Mouse (Mus musculus): ENCODE measurements around the gene Kdm4a. TPM values are rescaled to one million over a fixed set of nuclear protein-coding genes. Genes with fewer than 3 reads are reported as not detected.

Kdm4a gene
- 11.3 and 18.7 TPM in 2 replicates for polyA plus RNA-seq (2012; ENCODE audit: insufficient read depth, low replicate concordance)

- H3K36me3 ChIP-seq (replicated peaks; ENCODE audit: low read length): peaks cover 28% of the 10 kb centered on the region
- peak within 1 kb of the TSS; percentile 97 for H3K4me3 ChIP-seq (replicated peaks)
- no peaks in the 10 kb centered on the region for H3K9me3 ChIP-seq
- TF ChIP-seq GATA1 (IDR thresholded peaks at IDR 0.05; ENCODE audit: borderline replicate concordance, low read length): no peak
- no peak for TF ChIP-seq FLI1 (IDR thresholded peaks at IDR 0.05; ENCODE audit: low read length)
- H3K4me1 ChIP-seq: peaks cover 17% of the 10 kb centered on the region
- no peaks in the 10 kb centered on the region for H3K27me3 ChIP-seq (replicated peaks)
Observed at GRCm38 (mm10) chr4:118179467-118180300, at the start of gene Kdm4a. Gene Kdm4a (minus strand): TSS chr4:118180043.

GRCm38 (mm10) chr4:118229035-118229770 lies 49.4 kb upstream of the Kdm4a start:
- H3K36me3 ChIP-seq (replicated peaks; ENCODE audit: low read length): no peaks in the 10 kb centered on the region
- TF ChIP-seq GATA1 (IDR thresholded peaks at IDR 0.05; ENCODE audit: borderline replicate concordance, low read length) (no peak), FLI1 (IDR thresholded peaks at IDR 0.05; ENCODE audit: low read length) (no peak)
- H3K4me3 ChIP-seq (replicated peaks): no peak overlapping the region
- H3K4me1 ChIP-seq: no peaks in the 10 kb centered on the region; the same call in 1 of the 2 replicates
- H3K9me3 ChIP-seq: no peaks in the 10 kb centered on the region
- H3K27me3 ChIP-seq (replicated peaks): peaks cover 77% of the 10 kb centered on the region

GRCm38 (mm10) chr4:118227398-118227797 lies 47.6 kb upstream of the Kdm4a start:
- TF ChIP-seq GATA1 (IDR thresholded peaks at IDR 0.05; ENCODE audit: borderline replicate concordance, low read length) (no peak), FLI1 (IDR thresholded peaks at IDR 0.05; ENCODE audit: low read length) (no peak)
- Histone ChIP-seq H3K9me3 (no peaks in the 10 kb centered on the region), H3K4me1 (no peaks in the 10 kb centered on the region; the same call in 1 of the 2 replicates), H3K27me3 (replicated peaks) (peaks cover 70% of the 10 kb centered on the region), H3K36me3 (replicated peaks; ENCODE audit: low read length) (no peaks in the 10 kb centered on the region), H3K4me3 (replicated peaks) (no peak overlapping the region)

GRCm38 (mm10) chr4:118221261-118221660 lies 41.4 kb upstream of the Kdm4a start:
- no peaks in the 10 kb centered on the region for H3K9me3 ChIP-seq
- H3K27me3 ChIP-seq (replicated peaks): peaks cover 67% of the 10 kb centered on the region
- H3K4me1 ChIP-seq: peaks cover 12% of the 10 kb centered on the region; the same call in 1 of the 2 replicates
- no peak overlapping the region for H3K4me3 ChIP-seq (replicated peaks)
- no peaks in the 10 kb centered on the region for H3K36me3 ChIP-seq (replicated peaks; ENCODE audit: low read length)
- no peak for TF ChIP-seq GATA1 (IDR thresholded peaks at IDR 0.05; ENCODE audit: borderline replicate concordance, low read length)

- TF ChIP-seq FLI1 (IDR thresholded peaks at IDR 0.05; ENCODE audit: low read length): no peak
- TF ChIP-seq GATA1 (IDR thresholded peaks at IDR 0.05; ENCODE audit: borderline replicate concordance, low read length): no peak
- Histone ChIP-seq H3K4me1 (peaks cover 12% of the 10 kb centered on the region; the same call in 1 of the 2 replicates), H3K27me3 (replicated peaks) (peaks cover 68% of the 10 kb centered on the region), H3K36me3 (replicated peaks; ENCODE audit: low read length) (no peaks in the 10 kb centered on the region), H3K9me3 (no peaks in the 10 kb centered on the region), H3K4me3 (replicated peaks) (peak overlapping the region; percentile 12)
Observed at GRCm38 (mm10) chr4:118220756-118221155, 40.9 kb upstream of the Kdm4a start.

GRCm38 (mm10) chr4:118219487-118219886 lies 39.6 kb upstream of the Kdm4a start:
- Histone ChIP-seq H3K4me1 (peaks cover 12% of the 10 kb centered on the region; the same call in 1 of the 2 replicates), H3K36me3 (replicated peaks; ENCODE audit: low read length) (no peaks in the 10 kb centered on the region), H3K9me3 (no peaks in the 10 kb centered on the region), H3K27me3 (replicated peaks) (peaks cover 67% of the 10 kb centered on the region), H3K4me3 (replicated peaks) (no peak overlapping the region)
- no peak for TF ChIP-seq GATA1 (IDR thresholded peaks at IDR 0.05; ENCODE audit: borderline replicate concordance, low read length)
- TF ChIP-seq FLI1 (IDR thresholded peaks at IDR 0.05; ENCODE audit: low read length): no peak

- TF ChIP-seq GATA1 (IDR thresholded peaks at IDR 0.05; ENCODE audit: borderline replicate concordance, low read length) (no peak), FLI1 (IDR thresholded peaks at IDR 0.05; ENCODE audit: low read length) (no peak)
Observed at GRCm38 (mm10) chr4:118218521-118218920, 38.7 kb upstream of the Kdm4a start.

GRCm38 (mm10) chr4:118216726-118217595 lies 37.1 kb upstream of the Kdm4a start:
- H3K36me3 ChIP-seq (replicated peaks; ENCODE audit: low read length): no peaks in the 10 kb centered on the region
- H3K4me1 ChIP-seq: peaks cover 12% of the 10 kb centered on the region; the same call in 1 of the 2 replicates
- no peak for TF ChIP-seq FLI1 (IDR thresholded peaks at IDR 0.05; ENCODE audit: low read length)
- TF ChIP-seq GATA1 (IDR thresholded peaks at IDR 0.05; ENCODE audit: borderline replicate concordance, low read length): no peak
- peak overlapping the region; percentile 31 for H3K4me3 ChIP-seq (replicated peaks)
- peaks cover 77% of the 10 kb centered on the region for H3K27me3 ChIP-seq (replicated peaks)
- H3K9me3 ChIP-seq: no peaks in the 10 kb centered on the region

More at GRCm38 (mm10) chr4:118218521-118218920, 38.7 kb upstream of the Kdm4a start:
- no peaks in the 10 kb centered on the region for H3K9me3 ChIP-seq
- H3K27me3 ChIP-seq (replicated peaks): peaks cover 71% of the 10 kb centered on the region
- no peaks in the 10 kb centered on the region for H3K36me3 ChIP-seq (replicated peaks; ENCODE audit: low read length)
- H3K4me1 ChIP-seq: peaks cover 12% of the 10 kb centered on the region; the same call in 1 of the 2 replicates
- H3K4me3 ChIP-seq (replicated peaks): no peak overlapping the region

GRCm38 (mm10) chr4:118214891-118215290 lies 35.0 kb upstream of the Kdm4a start:
- H3K27me3 ChIP-seq (replicated peaks): peaks cover 77% of the 10 kb centered on the region
- H3K4me3 ChIP-seq (replicated peaks): no peak overlapping the region
- TF ChIP-seq FLI1 (IDR thresholded peaks at IDR 0.05; ENCODE audit: low read length) (no peak), GATA1 (IDR thresholded peaks at IDR 0.05; ENCODE audit: borderline replicate concordance, low read length) (no peak)
- no peaks in the 10 kb centered on the region for H3K9me3 ChIP-seq
- H3K4me1 ChIP-seq: no peaks in the 10 kb centered on the region
- no peaks in the 10 kb centered on the region for H3K36me3 ChIP-seq (replicated peaks; ENCODE audit: low read length)
